Mouse (Mus musculus) left cerebral cortex, adult 9 months (tissue): ENCODE data around the gene Actn4.

Experiments used
- DNase-seq, 2 experiments: peaks; one replicate each; pipeline ENCODE4 v3.0.0; 2022; ENCODE audit warnings: low spot score in 2 of 2

Gene Actn4

DNA sequence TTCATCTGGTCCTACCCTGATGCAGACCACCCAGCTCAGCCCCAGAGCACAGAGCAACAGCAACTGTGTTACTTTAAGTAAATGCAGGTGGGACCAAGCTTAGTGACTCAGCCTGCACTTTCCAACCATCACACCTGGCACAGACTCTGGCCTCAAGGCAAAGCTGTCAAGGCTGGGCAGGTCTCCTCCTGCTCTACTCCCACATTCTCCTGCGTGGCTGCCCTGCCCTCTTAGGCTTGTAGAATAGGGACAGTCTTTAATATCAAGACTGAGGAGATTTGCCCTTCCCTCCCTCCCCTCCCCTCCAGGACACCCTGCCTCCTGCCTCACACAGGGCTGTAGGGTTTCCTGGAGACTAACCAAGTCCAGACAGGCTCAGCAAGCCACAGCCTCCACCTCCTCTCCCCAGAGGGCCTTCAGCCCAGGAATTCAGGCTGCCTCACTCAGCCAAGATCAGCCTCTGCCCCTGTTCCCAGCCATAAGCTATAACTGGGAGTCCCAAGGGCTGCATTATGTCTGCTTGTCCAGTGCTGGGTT is 112.4 kb downstream of the Actn4 start:
- no peak for DNase-seq

DNA sequence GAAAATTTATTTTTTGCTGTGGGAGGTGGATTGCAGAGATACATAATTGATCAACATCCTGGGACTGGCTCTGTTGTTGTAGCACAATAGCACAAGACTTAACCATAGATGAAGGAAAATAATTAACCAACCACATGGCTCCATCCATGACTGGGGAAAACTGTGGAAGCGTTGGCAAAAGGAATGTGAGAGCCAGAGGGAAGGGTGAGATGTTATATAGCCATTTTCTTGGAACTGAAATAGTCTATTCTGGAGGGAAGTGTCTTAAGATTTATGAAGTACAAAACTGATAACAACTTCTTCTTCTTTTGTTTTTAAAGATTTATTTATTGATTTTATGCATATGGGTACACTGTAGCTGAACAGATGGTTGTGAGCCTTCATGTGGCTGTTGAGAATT is 114.9 kb downstream of the Actn4 start:
- no peak for DNase-seq
